In genomic region chr11:29825271-29825718, GRCm38 (mm10) we compare ENCODE assay signal across 7 mouse cellular contexts. TPM values are rescaled to one million over a fixed set of nuclear protein-coding genes. Genes with fewer than 3 reads are reported as not detected.
DNase-seq lines count a peak whose midpoint lies in the region; ATAC-seq and TF ChIP-seq lines count a peak whose summit lies in the region.
"Not testable (repeated sequence)": the region's sequence is repeated elsewhere in the genome, so short reads cannot be mapped to it uniquely, and the experiment has no call there.

4931440F15Rik (minus strand) TSS chr11:29825668.

- H3K27ac ChIP-seq in embryonic facial prominence, embryonic 11.5 days (replicated peaks; ENCODE audit: low read depth, low read length); forebrain, embryonic 15.5 days (replicated peaks); heart, embryonic 15.5 days; intestine, embryonic 15.5 days; limb, embryonic 14.5 days (replicated peaks; ENCODE audit: low read depth, low read length); lung, postnatal 0 days (ENCODE audit: low read length); neural tube, embryonic 11.5 days (ENCODE audit: low read depth, low read length): not testable (repeated sequence)

- not testable (repeated sequence) for H3K9me3 ChIP-seq in embryonic facial prominence, embryonic 11.5 days (replicated peaks; ENCODE audit: control insufficient read depth, low read length); forebrain, embryonic 15.5 days; heart, embryonic 15.5 days (replicated peaks); intestine, embryonic 15.5 days; limb, embryonic 14.5 days (ENCODE audit: control insufficient read depth, low read length); lung, postnatal 0 days (ENCODE audit: low read length); neural tube, embryonic 11.5 days (ENCODE audit: control insufficient read depth, low read length)

- not testable (repeated sequence) for ATAC-seq in embryonic facial prominence, embryonic 11.5 days (replicated peaks; ENCODE audit: insufficient number of reproducible peaks, low FRiP score, low TSS enrichment, low read depth); neural tube, embryonic 11.5 days (ENCODE audit: insufficient read depth, low FRiP score, low TSS enrichment)
- peak; percentile 29; the same call in 1 of the 2 replicates for ATAC-seq in forebrain, embryonic 15.5 days (replicated peaks)
- peak; percentile 7; the same call in 1 of the 2 replicates for ATAC-seq in heart, embryonic 15.5 days (replicated peaks; ENCODE audit: insufficient number of reproducible peaks, insufficient read depth, low FRiP score, low read depth)
- peak; percentile 48 for ATAC-seq in intestine, embryonic 15.5 days
- ATAC-seq in limb, embryonic 14.5 days (ENCODE audit: low FRiP score, low read depth): 0 out of 2 replicates have a peak, but pooled peaks have one; percentile 14
- peak; percentile 14; the same call in 1 of the 2 replicates for ATAC-seq in lung, postnatal 0 days

- TF ChIP-seq CTCF in lung, postnatal 0 days (IDR thresholded peaks at IDR 0.05): not testable (repeated sequence)

- peak within 1 kb of the TSS; percentile 17; the same call in 1 of the 2 replicates for H3K4me3 ChIP-seq in embryonic facial prominence, embryonic 11.5 days (ENCODE audit: low read depth, low read length)
- H3K4me3 ChIP-seq in forebrain, embryonic 15.5 days: peak within 1 kb of the TSS; percentile 13; the same call in 1 of the 2 replicates
- H3K4me3 ChIP-seq in heart, embryonic 15.5 days: peak within 1 kb of the TSS; percentile 43
- H3K4me3 ChIP-seq in intestine, embryonic 15.5 days (replicated peaks): peak within 1 kb of the TSS; percentile 24
- peak within 1 kb of the TSS; percentile 26 for H3K4me3 ChIP-seq in limb, embryonic 14.5 days (replicated peaks; ENCODE audit: low read length)
- not testable (repeated sequence) for H3K4me3 ChIP-seq in lung, postnatal 0 days (ENCODE audit: low read depth, low read length); neural tube, embryonic 11.5 days (ENCODE audit: low read depth, low read length)

- H3K9ac ChIP-seq in embryonic facial prominence, embryonic 11.5 days (replicated peaks; ENCODE audit: low read length); forebrain, embryonic 15.5 days (replicated peaks); heart, embryonic 15.5 days; intestine, embryonic 15.5 days; limb, embryonic 14.5 days (ENCODE audit: low read depth, low read length, severe bottlenecking); lung, postnatal 0 days (replicated peaks; ENCODE audit: low read depth); neural tube, embryonic 11.5 days (ENCODE audit: low read length): not testable (repeated sequence)

- not testable (repeated sequence) for H3K36me3 ChIP-seq in embryonic facial prominence, embryonic 11.5 days (replicated peaks; ENCODE audit: control insufficient read depth, insufficient read depth, low read depth, low read length); forebrain, embryonic 15.5 days; heart, embryonic 15.5 days; intestine, embryonic 15.5 days; limb, embryonic 14.5 days (ENCODE audit: control insufficient read depth, insufficient read depth, low read length); lung, postnatal 0 days (ENCODE audit: insufficient read depth, low read length); neural tube, embryonic 11.5 days (ENCODE audit: control insufficient read depth, insufficient read depth, low read length)

- not testable (repeated sequence) for TF ChIP-seq POLR2A in limb, embryonic 14.5 days (IDR thresholded peaks at IDR 0.05; ENCODE audit: borderline replicate concordance, extremely low read depth, insufficient read depth, insufficient read length)

- 31% methylated on average over 20 of the region's 21 CpGs for WGBS in embryonic facial prominence, embryonic 11.5 days
- 46% methylated on average over 21 of the region's 21 CpGs for WGBS in forebrain, embryonic 15.5 days
- WGBS in heart, embryonic 15.5 days: 19% methylated on average over 21 of the region's 21 CpGs
- WGBS in intestine, embryonic 15.5 days: 25% methylated on average over 21 of the region's 21 CpGs
- WGBS in limb, embryonic 14.5 days: 51% methylated on average over 20 of the region's 21 CpGs
- 18% methylated on average over 21 of the region's 21 CpGs for WGBS in lung, postnatal 0 days
- WGBS in neural tube, embryonic 11.5 days: 30% methylated on average over 21 of the region's 21 CpGs

- H3K4me1 ChIP-seq in embryonic facial prominence, embryonic 11.5 days (ENCODE audit: control insufficient read depth, insufficient read depth, low read length); forebrain, embryonic 15.5 days; intestine, embryonic 15.5 days (replicated peaks); limb, embryonic 14.5 days (ENCODE audit: control insufficient read depth, insufficient read depth, low read length); lung, postnatal 0 days (ENCODE audit: insufficient read depth, low read depth, low read length); neural tube, embryonic 11.5 days (ENCODE audit: control insufficient read depth, insufficient read depth, low read length): not testable (repeated sequence)
- H3K4me1 ChIP-seq in heart, embryonic 15.5 days (replicated peaks): peaks cover 22% of the 10 kb centered on the region

- H3K27me3 ChIP-seq in embryonic facial prominence, embryonic 11.5 days (ENCODE audit: control insufficient read depth, insufficient read depth, low read length); forebrain, embryonic 15.5 days; heart, embryonic 15.5 days; intestine, embryonic 15.5 days (replicated peaks); lung, postnatal 0 days (replicated peaks; ENCODE audit: insufficient read depth, low read length): not testable (repeated sequence)
- H3K27me3 ChIP-seq in limb, embryonic 14.5 days (ENCODE audit: control insufficient read depth, insufficient read depth, low read length): 0 out of 2 replicates have a peak, but pooled peaks cover 18% of the 10 kb centered on the region
- peaks cover 12% of the 10 kb centered on the region for H3K27me3 ChIP-seq in neural tube, embryonic 11.5 days (ENCODE audit: control insufficient read depth, insufficient read depth, low read length)

- peak within 1 kb of the TSS; percentile 41 for H3K4me2 ChIP-seq in embryonic facial prominence, embryonic 11.5 days (ENCODE audit: low read depth, low read length)
- peak within 1 kb of the TSS; percentile 27; the same call in 1 of the 2 replicates for H3K4me2 ChIP-seq in forebrain, embryonic 15.5 days (replicated peaks)
- H3K4me2 ChIP-seq in heart, embryonic 15.5 days: peak within 1 kb of the TSS; percentile 78
- H3K4me2 ChIP-seq in intestine, embryonic 15.5 days (replicated peaks): peak within 1 kb of the TSS; percentile 66
- H3K4me2 ChIP-seq in limb, embryonic 14.5 days (replicated peaks; ENCODE audit: low read depth, low read length, severe bottlenecking): peak within 1 kb of the TSS; percentile 45
- H3K4me2 ChIP-seq in lung, postnatal 0 days (replicated peaks; ENCODE audit: low read depth, low read length): peak within 1 kb of the TSS; percentile 30
- H3K4me2 ChIP-seq in neural tube, embryonic 11.5 days (ENCODE audit: low read depth): peak within 1 kb of the TSS; percentile 27

- TF ChIP-seq EP300 in lung, postnatal 0 days (IDR thresholded peaks at IDR 0.05): not testable (repeated sequence)

- not testable (repeated sequence) for DNase-seq in embryonic facial prominence, embryonic 11.5 days (ENCODE audit: low spot score); limb, embryonic 14.5 days (ENCODE audit: low spot score); lung, postnatal 0 days (ENCODE audit: low spot score); neural tube, embryonic 11.5 days (ENCODE audit: low spot score)

RNA-seq across cellular contexts. Expression of gene 4931440F15Rik, which starts in this region (rescaled TPM):
- 0.06 and 0.10 TPM in 2 replicates for polyA plus RNA-seq in embryonic facial prominence, embryonic 11.5 days (2014; fragmentation: Nextera tagmentation; extraction: Ambion mirVana)
- 0.37 and 0.47 TPM in 2 replicates for polyA plus RNA-seq in forebrain, embryonic 15.5 days (2015; fragmentation: Nextera tagmentation; extraction: Ambion mirVana)
- polyA plus RNA-seq in heart, embryonic 15.5 days (2015; fragmentation: Nextera tagmentation; extraction: Ambion mirVana): 0.08 and 0.10 TPM in 2 replicates
- 0.06 and 0.10 TPM in 2 replicates for polyA plus RNA-seq in intestine, embryonic 15.5 days (2015; fragmentation: Nextera tagmentation; extraction: Ambion mirVana)
- 0.09 and 0.13 TPM in 2 replicates for polyA plus RNA-seq in limb, embryonic 14.5 days (2012; rRNA removed)
- 0.22 and 0.28 TPM in 2 replicates for polyA plus RNA-seq in limb, embryonic 14.5 days (2014; fragmentation: Nextera tagmentation; extraction: Ambion mirVana)
- 0.04 and 0.07 TPM in 2 replicates for polyA plus RNA-seq in lung, postnatal 0 days (2015; fragmentation: Nextera tagmentation; extraction: Ambion mirVana)
- polyA plus RNA-seq in neural tube, embryonic 11.5 days (2014; fragmentation: Nextera tagmentation; extraction: Ambion mirVana): 0.19 TPM in 2 replicates

Comparison
In these comparisons a context has a peak if more than half of its experiments do, and no peak if none do; other contexts are left out.
1. Peak in ATAC-seq, H3K4me3 ChIP-seq and H3K4me2 ChIP-seq in forebrain, embryonic 15.5 days; RNA of the gene not detected or under 1 TPM.
2. Peak in ATAC-seq, H3K4me3 ChIP-seq and H3K4me2 ChIP-seq in heart, embryonic 15.5 days; RNA of the gene not detected or under 1 TPM.
3. Peak in ATAC-seq, H3K4me3 ChIP-seq and H3K4me2 ChIP-seq in intestine, embryonic 15.5 days; RNA of the gene not detected or under 1 TPM.
4. Peak in ATAC-seq, H3K4me3 ChIP-seq and H3K4me2 ChIP-seq in limb, embryonic 14.5 days; RNA of the gene not detected or under 1 TPM.
5. Peak in ATAC-seq and H3K4me2 ChIP-seq in lung, postnatal 0 days; RNA of the gene not detected or under 1 TPM.
6. H3K4me2 ChIP-seq: peak in every context shown above with its lines; median percentile 78 in heart, embryonic 15.5 days; 66 in intestine, embryonic 15.5 days; 45 in limb, embryonic 14.5 days; 41 in embryonic facial prominence, embryonic 11.5 days; 30 in lung, postnatal 0 days; 27 in forebrain, embryonic 15.5 days; 27 in neural tube, embryonic 11.5 days.